17 mouse cellular contexts compared by ENCODE assay signal in the genomic region with DNA sequence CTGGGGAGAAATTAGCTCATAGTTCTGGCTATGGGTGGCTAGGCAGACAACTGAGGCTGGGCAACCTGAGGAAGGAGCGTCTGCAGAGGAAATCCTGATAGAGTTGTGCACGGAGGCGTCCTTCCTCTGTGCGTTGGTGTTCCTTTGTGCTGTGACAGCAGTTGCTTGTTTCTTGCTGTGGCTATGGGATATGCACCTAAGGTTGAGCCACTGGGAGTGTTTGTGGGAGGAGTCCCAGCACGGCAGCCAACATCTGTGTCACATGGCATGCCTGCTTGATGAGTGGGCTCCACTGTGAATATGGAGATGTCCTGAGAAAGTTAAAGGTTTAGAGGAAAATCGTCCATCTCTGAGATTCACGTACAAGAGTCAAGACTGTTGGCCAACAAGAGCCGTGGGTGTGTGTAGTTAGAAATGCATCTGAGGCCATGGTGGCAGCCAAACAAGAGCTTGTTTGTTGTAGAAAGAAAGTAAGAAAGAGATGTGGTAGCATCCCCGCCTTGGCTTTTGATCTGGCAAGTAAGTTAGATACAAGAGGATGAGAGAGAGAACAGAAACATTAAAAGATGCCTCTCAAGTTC. TPM values are rescaled to one million over a fixed set of nuclear protein-coding genes. Genes with fewer than 3 reads are reported as not detected.
"Had no signal": no experiment of that assay in that cellular context is flagged by ENCODE, and none has a peak within 500 bp of the region (broad histone marks: within the 10 kb centered on the region; RNA-seq: fewer than 3 reads in every experiment).

No protein-coding gene starts in this region.

- H3K36me3 ChIP-seq: kidney, embryonic 15.5 days; limb, embryonic 13.5 days; midbrain, embryonic 10.5 days; neural tube, embryonic 12.5 days; stomach, embryonic 15.5 days had no signal

- H3K4me3 ChIP-seq: kidney, embryonic 15.5 days; limb, embryonic 13.5 days; midbrain, embryonic 10.5 days; myocyte; neural tube, embryonic 12.5 days; stomach, embryonic 15.5 days had no signal

- H3K9me3 ChIP-seq: kidney, embryonic 15.5 days; limb, embryonic 13.5 days; midbrain, embryonic 10.5 days; neural tube, embryonic 12.5 days; stomach, embryonic 15.5 days had no signal

- H3K27me3 ChIP-seq: kidney, embryonic 15.5 days; limb, embryonic 13.5 days; neural tube, embryonic 12.5 days; stomach, embryonic 15.5 days had no signal

- H3K27ac ChIP-seq: kidney, embryonic 15.5 days; limb, embryonic 13.5 days; liver, embryonic 14.5 days; midbrain, embryonic 10.5 days; neural tube, embryonic 12.5 days; stomach, embryonic 15.5 days had no signal

- DNase-seq: kidney, postnatal 14 days; left cerebral cortex, postnatal 4 days; lung, adult 2 months; lung, postnatal 36 days; midbrain, embryonic 14.5 days; right cerebral cortex, postnatal 4 days; spleen, adult 18-20 months had no signal

RNA-seq across cellular contexts. Expression of gene 6030408B16Rik, which starts 42.7 kb away (rescaled TPM):
- total RNA-seq: liver, adult 2 months; megakaryocyte progenitor cell, adult 5-6 weeks had no signal
- polyA plus RNA-seq: large intestine, adult 2 months; liver, adult 2 months had no signal
